Mouse (Mus musculus) ES-Bruce4 (cell line): ENCODE measurements around the gene Cdt1. TPM values are rescaled to one million over a fixed set of nuclear protein-coding genes. Genes with fewer than 3 reads are reported as not detected.

Source experiments
- H3K27ac ChIP-seq: 2 replicates; pipeline ENCODE4 v1.5.1; 2012; ENCODE audit warnings: low read length, inconsistent platforms; ENCODE audit not compliant: insufficient read depth
- H3K27me3 ChIP-seq: 2 replicates; pipeline ENCODE4 v1.6.1; 2012; ENCODE audit warnings: mild to moderate bottlenecking, low read length, inconsistent platforms; ENCODE audit not compliant: control insufficient read depth, poor library complexity, insufficient read depth, severe bottlenecking
- H3K36me3 ChIP-seq: 2 replicates; pipeline ENCODE4 v1.6.1; 2012; ENCODE audit warnings: inconsistent platforms, mild to moderate bottlenecking, low read length, moderate library complexity; ENCODE audit not compliant: control insufficient read depth, poor library complexity, insufficient read depth, severe bottlenecking
- H3K4me1 ChIP-seq: one replicate; pipeline ENCODE4 v1.8.1; 2011; ENCODE audit warnings: low read length; ENCODE audit not compliant: control insufficient read depth, insufficient read depth
- H3K4me3 ChIP-seq: 2 replicates; pipeline ENCODE4 v1.5.1; 2011; ENCODE audit warnings: low read depth, mild to moderate bottlenecking, low read length
- H3K9ac ChIP-seq: 2 replicates; pipeline ENCODE4 v1.6.1; 2012; ENCODE audit warnings: low read depth, mild to moderate bottlenecking, inconsistent platforms; ENCODE audit not compliant: poor library complexity, severe bottlenecking
- H3K9me3 ChIP-seq: replicated peaks from 2 replicates; pipeline ENCODE4 v1.6.1; 2012; ENCODE audit warnings: mild to moderate bottlenecking, low read length, inconsistent platforms; ENCODE audit not compliant: control insufficient read depth, poor library complexity, insufficient read depth, severe bottlenecking
- CTCF ChIP-seq: IDR thresholded peaks from one replicate; pipeline ENCODE4 v1.8.1; 2011; ENCODE audit warnings: low read depth, low read length
- EP300 ChIP-seq: IDR thresholded peaks from 2 replicates; pipeline ENCODE4 v1.6.1; 2011; ENCODE audit warnings: low read depth, low read length; ENCODE audit not compliant: insufficient read depth
- POLR2A ChIP-seq: IDR thresholded peaks from one replicate; pipeline ENCODE4 v1.8.1; 2011; ENCODE audit warnings: low read length; ENCODE audit not compliant: insufficient read depth
- polyA plus RNA-seq: library from polyadenylated mRNA; stranded (reverse); fragments of >200 nt; gene quantifications from 2 replicates; pipeline ENCODE4 v1.2.4, GENCODE M21; 2011; ENCODE audit warnings: low read depth; ENCODE audit not compliant: missing spikeins, insufficient read depth, insufficient read length

The Cdt1 gene
- polyA plus RNA-seq, 1 experiment, result 68.6 TPM

DNA sequence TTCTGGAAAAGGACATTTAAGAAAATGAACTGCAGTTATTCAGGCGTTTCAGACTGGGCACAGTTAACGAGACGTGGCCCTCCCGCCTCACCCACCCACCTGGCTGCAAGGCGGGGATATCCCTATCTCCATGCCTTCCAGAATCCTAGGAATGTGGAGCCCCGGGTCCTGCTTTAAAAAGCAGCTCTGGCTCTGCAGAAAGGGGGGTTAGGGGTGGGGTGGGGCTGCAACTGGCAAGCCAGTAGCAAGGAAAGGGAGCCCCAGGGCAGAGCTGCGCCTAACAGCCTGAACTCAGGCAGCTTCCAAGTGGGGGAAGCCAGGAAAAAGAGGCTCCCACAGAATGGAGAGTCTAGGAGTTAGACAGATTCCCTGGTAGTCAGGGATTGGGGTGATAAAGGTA lies 11.4 kb downstream of the Cdt1 start:
- Histone ChIP-seq H3K4me3 (no peak overlapping the region), H3K27me3 (no peaks in the 10 kb centered on the region), H3K36me3 (peaks cover 3% of the 10 kb centered on the region), H3K4me1 (peaks cover 14% of the 10 kb centered on the region), H3K27ac (0 out of 2 replicates have a peak overlapping the region, but pooled peaks have one; percentile 21), H3K9me3 (no peaks in the 10 kb centered on the region), H3K9ac (no peak overlapping the region)
- TF ChIP-seq EP300, result peak; percentile 41; the same call in 1 of the 2 replicates
- no peak for TF ChIP-seq POLR2A

GRCm38 (mm10) chr8:122580926-122581325 lies 13.1 kb downstream of the Cdt1 start:
- no peaks in the 10 kb centered on the region for H3K9me3 ChIP-seq
- peaks cover 14% of the 10 kb centered on the region for H3K4me1 ChIP-seq
- TF ChIP-seq CTCF (no peak), EP300 (no peak), POLR2A (no peak)
- no peak overlapping the region for H3K4me3 ChIP-seq
- no peaks in the 10 kb centered on the region for H3K36me3 ChIP-seq
- no peak overlapping the region for H3K9ac ChIP-seq
- H3K27ac ChIP-seq, result no peak overlapping the region
- H3K27me3 ChIP-seq, result no peaks in the 10 kb centered on the region

- Histone ChIP-seq H3K9ac (no peak overlapping the region), H3K4me1 (peaks cover 10% of the 10 kb centered on the region), H3K9me3 (no peaks in the 10 kb centered on the region), H3K36me3 (no peaks in the 10 kb centered on the region), H3K27me3 (no peaks in the 10 kb centered on the region), H3K27ac (no peak overlapping the region), H3K4me3 (no peak overlapping the region)
- no peak for TF ChIP-seq POLR2A
- no peak for TF ChIP-seq EP300
- TF ChIP-seq CTCF, result no peak
Observed at GRCm38 (mm10) chr8:122584981-122585380, 17.2 kb downstream of the Cdt1 start.

GRCm38 (mm10) chr8:122585411-122585891 lies 17.6 kb downstream of the Cdt1 start:
- Histone ChIP-seq H3K4me1 (peaks cover 8% of the 10 kb centered on the region), H3K9me3 (no peaks in the 10 kb centered on the region), H3K27ac (no peak overlapping the region), H3K36me3 (no peaks in the 10 kb centered on the region), H3K27me3 (no peaks in the 10 kb centered on the region), H3K4me3 (no peak overlapping the region), H3K9ac (no peak overlapping the region)
- TF ChIP-seq CTCF (no peak), EP300 (no peak), POLR2A (no peak)

GRCm38 (mm10) chr8:122586171-122586570 lies 18.4 kb downstream of the Cdt1 start:
- Histone ChIP-seq H3K4me1 (peaks cover 8% of the 10 kb centered on the region), H3K27ac (no peak overlapping the region), H3K9ac (no peak overlapping the region), H3K9me3 (no peaks in the 10 kb centered on the region), H3K4me3 (no peak overlapping the region), H3K36me3 (no peaks in the 10 kb centered on the region), H3K27me3 (no peaks in the 10 kb centered on the region)
- TF ChIP-seq POLR2A (no peak), CTCF (no peak), EP300 (no peak)

GRCm38 (mm10) chr8:122586749-122587148 lies 18.9 kb downstream of the Cdt1 start:
- Histone ChIP-seq H3K4me1 (peaks cover 8% of the 10 kb centered on the region), H3K27me3 (no peaks in the 10 kb centered on the region), H3K36me3 (no peaks in the 10 kb centered on the region), H3K9me3 (no peaks in the 10 kb centered on the region), H3K27ac (no peak overlapping the region), H3K4me3 (no peak overlapping the region), H3K9ac (no peak overlapping the region)
- TF ChIP-seq POLR2A (no peak), EP300 (no peak), CTCF (no peak)

GRCm38 (mm10) chr8:122593240-122593639 lies 25.4 kb downstream of the Cdt1 start:
- no peak overlapping the region for H3K9ac ChIP-seq
- TF ChIP-seq POLR2A (no peak), EP300 (no peak), CTCF (no peak)
- H3K4me1 ChIP-seq, result no peaks in the 10 kb centered on the region

More at GRCm38 (mm10) chr8:122593240-122593639, 25.4 kb downstream of the Cdt1 start:
- no peak overlapping the region for H3K4me3 ChIP-seq
- no peaks in the 10 kb centered on the region for H3K9me3 ChIP-seq
- no peaks in the 10 kb centered on the region for H3K36me3 ChIP-seq
- no peak overlapping the region for H3K27ac ChIP-seq
- no peaks in the 10 kb centered on the region for H3K27me3 ChIP-seq
